Mouse (Mus musculus): ENCODE data around the gene Kctd7.
A peak's percentile ranks its signal among the peaks of the same experiment; 100 is the strongest.

Gene Kctd7

GRCm38 (mm10) chr5:130192356-130192944, 47.8 kb downstream of the Kctd7 start:
- DNase-seq, result no peak

GRCm38 (mm10) chr5:130193760-130194159, 49.1 kb downstream of the Kctd7 start:
- no peak for DNase-seq

- DNase-seq, result no peak
These were observed 51.6 kb downstream of the Kctd7 start for GRCm38 (mm10) chr5:130196307-130196706.

GRCm38 (mm10) chr5:130197454-130197853, 52.8 kb downstream of the Kctd7 start:
- no peak for DNase-seq

- no peak for DNase-seq
These were observed 53.3 kb downstream of the Kctd7 start for GRCm38 (mm10) chr5:130197981-130198380.

GRCm38 (mm10) chr5:130200233-130201029, 55.8 kb downstream of the Kctd7 start:
- peak; percentile 63 for DNase-seq

GRCm38 (mm10) chr5:130203948-130204347, 59.3 kb downstream of the Kctd7 start:
- DNase-seq, result no peak

GRCm38 (mm10) chr5:130204560-130204959, 59.9 kb downstream of the Kctd7 start:
- no peak for DNase-seq

Measured in kidney, postnatal 10 days (tissue).